Mouse (Mus musculus): ENCODE measurements around the gene Ptbp3.

The Ptbp3 gene

DNA sequence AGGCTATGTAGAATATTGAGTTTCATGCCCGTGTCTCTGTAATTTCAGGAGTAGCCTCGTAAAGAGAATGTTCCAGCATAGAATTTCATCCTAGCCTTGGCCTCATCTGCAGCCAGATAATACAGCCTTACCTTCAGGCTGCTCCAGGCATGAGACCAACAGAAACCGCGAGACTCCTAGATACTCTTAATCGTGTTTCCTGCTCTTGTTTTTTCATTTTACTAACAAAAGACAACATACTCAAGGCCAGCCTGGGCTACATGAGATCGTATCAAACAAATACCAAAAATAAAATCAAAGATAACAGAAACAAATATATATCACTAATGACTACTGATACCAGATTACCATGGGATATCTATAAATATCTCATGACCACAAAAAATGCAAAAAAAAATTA is 120.0 kb downstream of the Ptbp3 start:
- DNase-seq, result no peak

DNA sequence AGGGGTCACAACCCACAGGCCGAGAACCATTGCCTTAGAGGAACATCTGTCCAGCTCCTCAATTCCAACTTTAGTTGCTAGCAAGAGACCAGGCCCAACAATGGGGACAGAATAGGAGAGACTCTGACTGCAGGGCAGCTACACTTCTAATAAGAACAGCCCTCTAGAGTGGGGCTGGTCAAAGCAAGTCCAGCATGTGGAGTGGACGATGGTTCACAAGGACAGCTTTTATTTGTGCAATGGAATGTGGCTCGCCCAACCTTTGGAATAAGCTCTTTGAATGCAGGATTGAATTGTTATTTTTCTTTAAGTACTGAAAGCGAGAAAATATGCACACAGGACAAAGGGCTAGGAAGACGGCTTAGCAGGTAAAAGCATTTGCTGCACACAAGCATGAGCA is 122.7 kb downstream of the Ptbp3 start:
- no peak for DNase-seq

GRCm38 (mm10) chr4:59422808-59423207 is 126.4 kb downstream of the Ptbp3 start:
- no peak for DNase-seq

DNA sequence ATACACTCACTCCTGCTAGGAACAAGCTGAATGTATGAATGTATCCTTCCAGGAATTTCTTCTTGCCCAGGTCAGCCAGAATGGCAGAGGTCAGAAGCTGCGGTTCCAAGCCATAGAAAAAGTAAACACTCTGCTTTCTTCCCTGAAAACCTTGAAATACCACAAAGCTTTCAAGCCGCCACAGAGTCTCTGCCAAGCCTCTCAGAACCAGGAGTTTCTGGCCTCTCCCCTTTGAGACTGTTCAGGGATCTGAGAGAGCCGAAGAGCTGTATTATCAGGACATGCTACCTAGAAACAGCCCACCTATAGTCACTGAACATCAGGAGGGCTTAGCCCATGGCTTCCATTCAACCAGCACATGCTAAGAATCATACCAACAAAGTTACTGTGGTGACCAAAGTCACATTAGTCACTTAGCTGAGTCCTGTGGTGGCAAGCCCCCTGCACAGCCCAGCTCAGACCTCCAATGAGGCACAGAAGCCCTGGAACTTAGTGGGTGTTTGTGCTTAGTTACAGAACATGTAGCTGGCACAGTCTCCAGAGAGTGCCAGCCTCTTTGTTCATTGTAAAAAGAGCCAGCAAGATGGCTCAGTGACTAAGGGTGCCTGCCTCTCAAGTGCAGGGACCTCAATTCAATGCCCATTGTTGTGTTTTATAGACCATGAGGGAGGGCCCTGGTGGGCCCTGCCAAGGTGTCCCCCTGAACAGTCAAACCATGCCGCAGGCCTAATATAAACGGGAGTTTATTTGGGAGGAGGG is 127.0 kb downstream of the Ptbp3 start:
- DNase-seq, result no peak
